Mouse (Mus musculus) MEL (cell line): ENCODE measurements at regions not wholly inside any gene's neighbourhood (a gene's known extent, or its start where the extent isn't known, plus 50 kb on each side); places are given as distances from the start of the nearest gene placed in this dataset.

Experiments
- DNase-seq: peaks from one replicate; pipeline ENCODE4 v3.0.0; 2011; ENCODE audit warnings: low read depth, low spot score
- H3K27ac ChIP-seq: 2 replicates; pipeline ENCODE4 v1.5.1; 2012; ENCODE audit warnings: low read depth, mild to moderate bottlenecking, control low read depth, low read length, moderate library complexity; ENCODE audit not compliant: control insufficient read depth
- H3K27me3 ChIP-seq, 2 experiments: fragments of 150-350 bp in 1 of 2; sonication (generic) in 1 of 2; 2 replicates each; pipeline ENCODE4 v1.6.1; 2012; ENCODE audit warnings: low read length in 2 of 2, mild to moderate bottlenecking in 2 of 2, improper control_type of control experiment in 1 of 2, moderate library complexity in 1 of 2; ENCODE audit not compliant: insufficient read depth in 2 of 2, control insufficient read depth in 1 of 2
- H3K36me3 ChIP-seq, 2 experiments: 2 replicates each; pipeline ENCODE4 v1.6.1; 2012 to 2014; ENCODE audit warnings: low read length in 2 of 2, improper control_type of control experiment in 1 of 2, inconsistent platforms in 1 of 2, mild to moderate bottlenecking in 1 of 2; ENCODE audit not compliant: insufficient read depth in 2 of 2, control insufficient read depth in 1 of 2
- H3K4me1 ChIP-seq, 2 experiments: fragments of 150-350 bp in 1 of 2; sonication (generic) in 1 of 2; 2 replicates each; pipeline ENCODE4 v1.6.1; 2012; ENCODE audit warnings: low read length in 2 of 2, improper control_type of control experiment in 1 of 2, mild to moderate bottlenecking in 1 of 2; ENCODE audit not compliant: insufficient read depth in 2 of 2, control insufficient read depth in 1 of 2
- H3K4me3 ChIP-seq, 2 experiments: fragments of 150-350 bp in 1 of 2; sonication (generic) in 1 of 2; 2 replicates each; pipeline ENCODE4 v1.5.1; 2012; ENCODE audit warnings: low read depth in 2 of 2, low read length in 2 of 2, mild to moderate bottlenecking in 2 of 2, moderate library complexity in 2 of 2, control low read depth in 1 of 2, improper control_type of control experiment in 1 of 2; ENCODE audit not compliant: control insufficient read depth in 1 of 2, insufficient read depth in 1 of 2
- H3K79me2 ChIP-seq: 2 replicates; pipeline ENCODE4 v1.6.1; 2012; ENCODE audit warnings: mild to moderate bottlenecking, low read length, moderate library complexity; ENCODE audit not compliant: control insufficient read depth, poor library complexity, insufficient read depth
- H3K9ac ChIP-seq: 2 replicates; pipeline ENCODE4 v1.6.1; 2012; ENCODE audit warnings: low read depth, mild to moderate bottlenecking, control low read depth, low read length, moderate library complexity; ENCODE audit not compliant: control insufficient read depth, poor library complexity, severe bottlenecking
- H3K9me3 ChIP-seq: fragments of 150-350 bp; sonication (generic); replicated peaks from 2 replicates; pipeline ENCODE4 v1.6.1; 2012; ENCODE audit warnings: mild to moderate bottlenecking, low read length, improper control_type of control experiment, moderate library complexity; ENCODE audit not compliant: insufficient read depth
- CHD2 ChIP-seq: IDR thresholded peaks from 2 replicates; pipeline ENCODE4 v1.6.1; 2011; ENCODE audit warnings: low read length, improper control_type of control experiment
- CTCF ChIP-seq, 3 experiments: IDR thresholded peaks in 2 of 3; conservative IDR thresholded peaks in 1 of 3; 2 replicates each; pipeline ENCODE4 v1.5.1; 2011 to 2012; ENCODE audit warnings: low read length in 3 of 3, low read depth in 2 of 3, mild to moderate bottlenecking in 2 of 3, improper control_type of control experiment in 1 of 3, inconsistent platforms in 1 of 3, mixed read lengths in 1 of 3, moderate library complexity in 1 of 3; ENCODE audit not compliant: control insufficient read depth in 1 of 3, insufficient read depth in 1 of 3, poor library complexity in 1 of 3, severe bottlenecking in 1 of 3
- E2F4 ChIP-seq: IDR thresholded peaks from 2 replicates; pipeline ENCODE4 v1.6.1; 2011; ENCODE audit warnings: low read depth, low read length, improper control_type of control experiment, borderline replicate concordance
- ELF1 ChIP-seq: IDR thresholded peaks from 2 replicates; pipeline ENCODE4 v1.6.1; 2014; ENCODE audit warnings: low read depth, mild to moderate bottlenecking, inconsistent platforms, low read length, improper control_type of control experiment, moderate library complexity
- GABPA ChIP-seq: IDR thresholded peaks from 2 replicates; pipeline ENCODE4 v1.6.1; 2012; ENCODE audit warnings: low read depth, mild to moderate bottlenecking, inconsistent platforms, low read length, improper control_type of control experiment, moderate library complexity
- HCFC1 ChIP-seq: IDR thresholded peaks from 2 replicates; pipeline ENCODE4 v1.6.1; 2012; ENCODE audit warnings: low read depth, mild to moderate bottlenecking, inconsistent platforms, low read length, improper control_type of control experiment, moderate library complexity
- KAT2A ChIP-seq: conservative IDR thresholded peaks from 2 replicates; pipeline ENCODE4 v1.6.1; 2012; ENCODE audit warnings: low read depth, low read length, improper control_type of control experiment, inconsistent platforms
- MAFK ChIP-seq: IDR thresholded peaks from 2 replicates; pipeline ENCODE4 v1.6.1; 2011; ENCODE audit warnings: low read depth, mild to moderate bottlenecking, low read length, improper control_type of control experiment, borderline replicate concordance
- MAX ChIP-seq: IDR thresholded peaks from 2 replicates; pipeline ENCODE4 v1.6.1; 2011; ENCODE audit warnings: low read length, improper control_type of control experiment
- MAZ ChIP-seq: IDR thresholded peaks from 2 replicates; pipeline ENCODE4 v1.6.1; 2012; ENCODE audit warnings: low read depth, mild to moderate bottlenecking, inconsistent platforms, low read length, improper control_type of control experiment
- MEF2A ChIP-seq: IDR thresholded peaks from 2 replicates; pipeline ENCODE4 v1.6.1; 2014; ENCODE audit warnings: low read depth, mild to moderate bottlenecking, inconsistent platforms, low read length, improper control_type of control experiment; ENCODE audit not compliant: poor library complexity, insufficient replicate concordance, severe bottlenecking; ENCODE audit errors: extremely low read depth
- MYC ChIP-seq: IDR thresholded peaks from 2 replicates; pipeline ENCODE4 v1.6.1; 2011; ENCODE audit warnings: low read depth, mild to moderate bottlenecking, low read length, improper control_type of control experiment, moderate library complexity
- NELFE ChIP-seq: IDR thresholded peaks from 2 replicates; pipeline ENCODE4 v1.6.1; 2011; ENCODE audit warnings: low read depth, low read length, improper control_type of control experiment
- NRF1 ChIP-seq: IDR thresholded peaks from 2 replicates; pipeline ENCODE4 v1.6.1; 2014; ENCODE audit warnings: low read depth, mild to moderate bottlenecking, inconsistent platforms, low read length, improper control_type of control experiment, moderate library complexity; ENCODE audit not compliant: poor library complexity, insufficient read depth, severe bottlenecking
- POLR2A ChIP-seq, 2 experiments: IDR thresholded peaks; 2 replicates each; pipeline ENCODE4 v1.6.1; 2011 to 2012; ENCODE audit warnings: low read length in 2 of 2, mild to moderate bottlenecking in 2 of 2, control low read depth in 1 of 2, improper control_type of control experiment in 1 of 2, low read depth in 1 of 2, moderate library complexity in 1 of 2; ENCODE audit not compliant: control insufficient read depth in 1 of 2, insufficient read depth in 1 of 2, poor library complexity in 1 of 2
- POLR2AphosphoS2 ChIP-seq: IDR thresholded peaks from 2 replicates; pipeline ENCODE4 v1.6.1; 2011; ENCODE audit warnings: low read length, improper control_type of control experiment
- RAD21 ChIP-seq: IDR thresholded peaks from 2 replicates; pipeline ENCODE4 v1.6.1; 2011; ENCODE audit warnings: mild to moderate bottlenecking, low read depth, low read length, improper control_type of control experiment
- RCOR1 ChIP-seq: IDR thresholded peaks from 2 replicates; pipeline ENCODE4 v1.6.1; 2012; ENCODE audit warnings: low read depth, mild to moderate bottlenecking, inconsistent platforms, low read length, improper control_type of control experiment
- SIN3A ChIP-seq: IDR thresholded peaks from 2 replicates; pipeline ENCODE4 v1.6.1; 2012; ENCODE audit warnings: low read length, improper control_type of control experiment, inconsistent platforms
- SMC3 ChIP-seq: IDR thresholded peaks from 2 replicates; pipeline ENCODE4 v1.6.1; 2011; ENCODE audit warnings: low read depth, low read length, improper control_type of control experiment
- TBP ChIP-seq: IDR thresholded peaks from 2 replicates; pipeline ENCODE4 v1.8.0; 2011; ENCODE audit warnings: low read depth, low read length, improper control_type of control experiment
- TCF12 ChIP-seq: IDR thresholded peaks from 2 replicates; pipeline ENCODE4 v1.6.1; 2014; ENCODE audit warnings: low read depth, mild to moderate bottlenecking, inconsistent platforms, low read length, improper control_type of control experiment, moderate library complexity
- USF1 ChIP-seq: IDR thresholded peaks from 2 replicates; pipeline ENCODE4 v1.6.1; 2014; ENCODE audit warnings: low read depth, mild to moderate bottlenecking, inconsistent platforms, low read length, improper control_type of control experiment, moderate library complexity
- USF2 ChIP-seq, 2 experiments: IDR thresholded peaks; 2 replicates each; pipeline ENCODE4 v1.6.1; 2011 to 2012; ENCODE audit warnings: improper control_type of control experiment in 2 of 2, low read length in 2 of 2, borderline replicate concordance in 1 of 2, inconsistent platforms in 1 of 2, low read depth in 1 of 2, mild to moderate bottlenecking in 1 of 2; ENCODE audit not compliant: insufficient read depth in 1 of 2
- ZC3H11A ChIP-seq: IDR thresholded peaks from 2 replicates; pipeline ENCODE4 v1.6.1; 2012; ENCODE audit warnings: low read depth, mild to moderate bottlenecking, inconsistent platforms, low read length, improper control_type of control experiment
- ZKSCAN1 ChIP-seq: IDR thresholded peaks from 2 replicates; pipeline ENCODE4 v1.6.1; 2012; ENCODE audit warnings: low read depth, mild to moderate bottlenecking, inconsistent platforms, low read length, improper control_type of control experiment, moderate library complexity
- ZMIZ1 ChIP-seq: IDR thresholded peaks from 2 replicates; pipeline ENCODE4 v1.6.1; 2012; ENCODE audit warnings: low read depth, mild to moderate bottlenecking, inconsistent platforms, low read length, improper control_type of control experiment, moderate library complexity
- ZNF384 ChIP-seq: IDR thresholded peaks from 2 replicates; pipeline ENCODE4 v1.6.1; 2012; ENCODE audit warnings: low read depth, mild to moderate bottlenecking, inconsistent platforms, low read length, improper control_type of control experiment

DNA sequence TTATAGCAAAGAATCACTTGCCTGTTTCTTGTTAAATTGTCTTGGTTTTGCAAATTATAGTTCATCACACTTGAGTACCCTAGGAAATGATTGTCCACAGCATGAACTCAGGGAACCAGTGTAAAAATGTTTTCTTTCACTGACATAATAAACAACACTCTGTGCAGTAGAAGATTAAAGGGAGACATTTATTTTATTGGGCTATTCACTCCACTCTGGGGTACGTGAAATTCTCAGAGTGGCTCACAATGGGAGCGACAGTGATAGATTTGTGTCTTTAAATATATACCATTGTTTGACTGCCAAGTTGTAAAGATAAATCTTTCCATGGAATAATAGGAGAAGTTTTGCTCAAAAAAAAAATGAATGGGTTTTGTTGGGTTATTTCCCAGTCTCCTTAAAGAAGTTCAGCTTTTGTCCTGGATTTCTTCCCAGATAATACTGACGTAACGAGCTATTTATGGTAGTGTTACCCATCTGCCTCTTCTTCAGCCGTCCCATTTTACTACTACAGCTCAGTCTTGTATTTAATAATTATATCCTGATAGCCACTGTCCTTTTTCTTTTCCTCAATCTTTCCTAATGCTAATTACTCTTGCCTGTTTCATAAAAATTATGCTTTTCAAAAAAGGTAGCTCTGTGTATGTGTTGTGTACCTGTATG is 1911.3 kb downstream of the Cntnap5b start:
- no peaks in the 10 kb centered on the region for H3K36me3 ChIP-seq
- H3K9me3 ChIP-seq, result no peaks in the 10 kb centered on the region
- no peaks in the 10 kb centered on the region for H3K27me3 ChIP-seq
- no peaks in the 10 kb centered on the region for H3K79me2 ChIP-seq
- H3K4me3 ChIP-seq, result no peak overlapping the region
- no peaks in the 10 kb centered on the region for H3K4me1 ChIP-seq
- no peak overlapping the region for H3K27ac ChIP-seq
- DNase-seq, result no peak
- H3K9ac ChIP-seq, result no peak overlapping the region
- no peak for TF ChIP-seq SMC3
- TF ChIP-seq ZNF384, result no peak
- no peak for TF ChIP-seq E2F4
- TF ChIP-seq ZKSCAN1, result no peak
- no peak for TF ChIP-seq CHD2
- TF ChIP-seq MAZ, result no peak
- TF ChIP-seq SIN3A, result no peak
- TF ChIP-seq MYC, result no peak
- TF ChIP-seq TCF12, result no peak
- TF ChIP-seq POLR2A (IDR thresholded peaks at IDR 0.05; ENCODE audit: control insufficient read depth in 1 of 2, insufficient read depth in 1 of 2, low read depth in 1 of 2, low read length in 2 of 2, poor library complexity in 1 of 2), result no peak
- no peak for TF ChIP-seq GABPA
- no peak for TF ChIP-seq MAX
- no peak for TF ChIP-seq POLR2AphosphoS2
- TF ChIP-seq USF2 (IDR thresholded peaks at IDR 0.05; ENCODE audit: borderline replicate concordance in 1 of 2, insufficient read depth in 1 of 2, low read depth in 1 of 2, low read length in 2 of 2), result no peak
- no peak for TF ChIP-seq ELF1
- no peak for TF ChIP-seq HCFC1
- no peak for TF ChIP-seq USF1
- TF ChIP-seq CTCF (IDR thresholded peaks at IDR 0.05 in 2 of 3, conservative IDR thresholded peaks at IDR 0.05 in 1 of 3; ENCODE audit: control insufficient read depth in 1 of 3, insufficient read depth in 1 of 3, low read depth in 2 of 3, low read length in 3 of 3, poor library complexity in 1 of 3, severe bottlenecking in 1 of 3), result no peak

DNA sequence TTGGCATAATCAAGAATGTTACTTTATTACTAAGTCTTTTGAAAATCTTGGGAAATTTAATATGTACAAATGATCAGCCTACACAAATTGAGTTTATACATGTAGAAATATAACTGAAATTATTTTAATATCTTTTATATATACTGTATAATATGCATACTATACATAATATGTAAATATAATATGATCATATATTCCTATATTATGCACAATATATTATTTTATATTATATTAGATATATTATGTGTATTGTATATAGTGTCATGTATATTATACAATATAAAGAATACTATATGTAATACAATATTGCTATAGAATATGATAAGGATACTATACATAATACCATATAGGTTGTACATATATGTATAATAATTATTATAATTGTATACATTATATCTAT is 1912.4 kb downstream of the Cntnap5b start:
- H3K4me3 ChIP-seq, result no peak overlapping the region
- H3K9me3 ChIP-seq, result no peaks in the 10 kb centered on the region
- H3K27ac ChIP-seq, result no peak overlapping the region
- H3K27me3 ChIP-seq, result no peaks in the 10 kb centered on the region
- TF ChIP-seq RCOR1, result no peak
- TF ChIP-seq HCFC1, result no peak
- no peak for TF ChIP-seq KAT2A
- TF ChIP-seq NELFE, result no peak
- no peak for TF ChIP-seq USF1
- no peak for TF ChIP-seq SIN3A
- TF ChIP-seq MAZ, result no peak
- TF ChIP-seq MEF2A, result no peak
- no peak for TF ChIP-seq MAFK
- TF ChIP-seq TCF12, result no peak
- TF ChIP-seq ZMIZ1, result no peak
- TF ChIP-seq TBP, result no peak
- no peak for TF ChIP-seq CHD2
- TF ChIP-seq ZKSCAN1, result no peak
- no peak for TF ChIP-seq ZC3H11A
- no peak for TF ChIP-seq RAD21
- TF ChIP-seq NRF1, result no peak
- TF ChIP-seq MAX, result no peak
- no peaks in the 10 kb centered on the region for H3K4me1 ChIP-seq
- H3K9ac ChIP-seq, result no peak overlapping the region
- no peak for DNase-seq
- H3K36me3 ChIP-seq, result no peaks in the 10 kb centered on the region
- H3K79me2 ChIP-seq, result no peaks in the 10 kb centered on the region
